Mouse (Mus musculus) small intestine, adult 2 months (tissue): ENCODE results near the gene Gabrb3. TPM values are rescaled to one million over a fixed set of nuclear protein-coding genes. Genes with fewer than 3 reads are reported as not detected.

Source experiments
- H3K27ac ChIP-seq: fragments of 200-500 bp; 2 replicates; pipeline ENCODE4 v1.5.1; 2012; ENCODE audit warnings: low read depth, low read length, control low read depth, inconsistent platforms; ENCODE audit not compliant: insufficient read depth
- H3K27me3 ChIP-seq: fragments of 200-500 bp; 2 replicates; pipeline ENCODE4 v1.6.1; 2012; ENCODE audit warnings: mild to moderate bottlenecking, moderate library complexity, low read length, inconsistent platforms; ENCODE audit not compliant: control insufficient read depth, insufficient read depth
- H3K36me3 ChIP-seq: fragments of 200-500 bp; 2 replicates; pipeline ENCODE4 v1.6.1; 2012; ENCODE audit warnings: mild to moderate bottlenecking, low read length, control low read depth, inconsistent platforms; ENCODE audit not compliant: control insufficient read depth, insufficient read depth
- H3K4me1 ChIP-seq: fragments of 200-500 bp; 2 replicates; pipeline ENCODE4 v1.6.1; 2012; ENCODE audit warnings: low read length, inconsistent platforms, mixed read lengths; ENCODE audit not compliant: control insufficient read depth, insufficient read depth, insufficient read length
- H3K4me3 ChIP-seq: fragments of 200-500 bp; 2 replicates; pipeline ENCODE4 v1.5.1; 2012; ENCODE audit warnings: low read depth, mild to moderate bottlenecking, control low read depth, inconsistent platforms, low read length, moderate library complexity
- CTCF ChIP-seq: fragments of 200-500 bp; IDR thresholded peaks from 2 replicates; pipeline ENCODE4 v1.5.1; 2012; ENCODE audit warnings: low read depth, mild to moderate bottlenecking, control low read depth, inconsistent platforms, low read length, moderate library complexity, mixed read lengths; ENCODE audit not compliant: insufficient replicate concordance, insufficient read length; ENCODE audit errors: extremely low read depth
- POLR2A ChIP-seq: fragments of 200-500 bp; IDR thresholded peaks from 2 replicates; pipeline ENCODE4 v1.6.1; 2012; ENCODE audit warnings: low read depth, mild to moderate bottlenecking, control low read depth, inconsistent platforms, low read length, moderate library complexity
- WGBS: fragments of 180-500 bp; shearing (Covaris S2); methylation state at CpG from one replicate; pipeline ENCODE4 v1.1.7; 2018; 5-methylcytosine and 5-hydroxymethylcytosine counted together
- polyA plus RNA-seq: library from polyadenylated mRNA; depleted of rRNA; stranded (reverse); fragments of >200 nt; gene quantifications from 2 replicates; pipeline ENCODE4 v1.2.3, GENCODE M21; 2012

Gabrb3 gene
- polyA plus RNA-seq, 1 experiment = 0.08 TPM

GRCm38 (mm10) chr7:57529954-57530353, 110.5 kb downstream of the Gabrb3 start:
- H3K27ac ChIP-seq = no peak overlapping the region
- TF ChIP-seq POLR2A (no peak), CTCF (no peak)
- no peaks in the 10 kb centered on the region for H3K36me3 ChIP-seq
- H3K4me1 ChIP-seq = no peaks in the 10 kb centered on the region
- H3K27me3 ChIP-seq = no peaks in the 10 kb centered on the region
- no peak overlapping the region for H3K4me3 ChIP-seq
- WGBS = 91% methylated on average over 8 of the region's 8 CpGs

DNA sequence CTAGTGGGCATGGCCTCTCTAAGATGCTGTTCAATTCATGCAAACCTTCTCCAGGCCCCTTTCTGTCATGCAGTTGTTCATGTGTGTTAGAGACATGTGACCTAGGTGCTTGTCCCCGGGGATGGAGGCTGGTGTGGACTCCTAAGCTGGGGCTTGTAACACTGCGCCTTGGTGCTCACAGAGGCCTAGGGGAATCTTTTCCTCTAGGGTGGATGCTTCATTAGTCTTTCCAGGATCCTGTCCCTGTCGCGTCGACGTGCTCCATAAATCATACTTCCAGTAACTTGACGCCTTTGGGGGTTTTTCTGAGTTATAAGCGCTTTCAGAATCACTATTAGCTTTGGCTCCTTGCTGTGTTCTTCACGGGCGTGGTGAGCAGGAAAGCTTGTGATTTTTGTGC, 113.2 kb downstream of the Gabrb3 start:
- no peaks in the 10 kb centered on the region for H3K27me3 ChIP-seq
- H3K4me3 ChIP-seq = no peak overlapping the region
- WGBS = 80% methylated on average over 10 of the region's 10 CpGs
- no peaks in the 10 kb centered on the region for H3K36me3 ChIP-seq
- H3K4me1 ChIP-seq = no peaks in the 10 kb centered on the region
- no peak overlapping the region for H3K27ac ChIP-seq
- no peak for TF ChIP-seq POLR2A
- no peak for TF ChIP-seq CTCF

DNA sequence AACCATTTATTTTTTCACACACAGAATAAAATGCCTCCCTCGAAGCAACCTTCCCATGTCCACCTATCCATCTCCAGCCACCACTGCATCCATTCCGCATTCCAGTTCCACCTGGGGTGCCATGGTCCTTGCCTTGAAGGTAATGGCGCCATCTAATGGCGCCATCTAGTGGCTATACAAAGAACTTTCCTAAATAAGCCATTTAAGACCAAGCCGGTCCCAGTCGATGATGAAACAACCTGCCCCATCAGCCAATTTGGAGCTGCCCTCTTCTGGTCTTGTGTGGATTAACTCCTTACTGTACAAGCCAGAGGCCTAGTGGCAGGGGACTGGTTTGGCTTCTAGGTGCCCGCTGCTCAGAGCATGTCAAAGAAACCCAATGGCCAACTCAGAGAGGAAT, 119.1 kb downstream of the Gabrb3 start:
- 25% methylated on average over 7 of the region's 7 CpGs for WGBS
- H3K4me1 ChIP-seq = no peaks in the 10 kb centered on the region
- no peak overlapping the region for H3K27ac ChIP-seq
- H3K36me3 ChIP-seq = no peaks in the 10 kb centered on the region
- no peak overlapping the region for H3K4me3 ChIP-seq
- peak; percentile 37; the same call in 1 of the 2 replicates for TF ChIP-seq CTCF
- TF ChIP-seq POLR2A = no peak
- no peaks in the 10 kb centered on the region for H3K27me3 ChIP-seq

DNA sequence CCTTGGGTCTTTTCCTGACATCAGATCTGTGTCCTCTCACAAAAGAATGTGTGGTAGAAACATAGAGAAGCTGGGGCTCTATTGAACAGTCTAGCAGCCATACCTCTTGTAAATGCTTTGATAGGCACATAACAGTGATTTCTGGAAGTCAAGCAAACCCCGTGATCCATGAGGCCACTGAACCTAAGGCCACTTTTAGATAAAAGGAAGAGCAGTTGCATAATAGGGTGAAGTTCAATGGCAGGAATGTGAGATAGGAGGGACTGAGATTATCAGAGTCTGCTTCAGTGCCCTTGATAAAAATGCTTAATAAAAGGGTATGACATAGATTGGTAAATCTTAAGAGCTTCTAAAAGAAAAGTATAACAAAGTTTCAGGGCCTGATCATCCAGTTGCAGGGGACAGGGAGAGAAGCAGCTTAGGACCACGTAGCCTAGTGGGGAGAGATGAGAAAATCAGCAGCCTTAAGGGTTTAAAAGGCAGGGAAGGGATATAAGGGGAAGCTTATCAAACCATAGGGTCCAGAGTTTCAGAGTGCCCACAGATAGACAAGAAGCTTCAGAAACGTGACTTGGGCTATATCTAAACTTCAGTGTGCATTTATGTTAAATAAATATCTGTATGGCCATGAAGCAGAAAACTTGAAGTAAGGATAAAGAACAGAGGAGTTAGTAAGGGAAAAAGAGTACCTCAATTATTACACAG, 141.4 kb downstream of the Gabrb3 start:
- H3K4me1 ChIP-seq = no peaks in the 10 kb centered on the region
- TF ChIP-seq POLR2A = no peak
- no peak for TF ChIP-seq CTCF
- 25% methylated on average over 3 of the region's 3 CpGs for WGBS
- no peaks in the 10 kb centered on the region for H3K27me3 ChIP-seq
- no peaks in the 10 kb centered on the region for H3K36me3 ChIP-seq
- H3K27ac ChIP-seq = no peak overlapping the region
- no peak overlapping the region for H3K4me3 ChIP-seq

DNA sequence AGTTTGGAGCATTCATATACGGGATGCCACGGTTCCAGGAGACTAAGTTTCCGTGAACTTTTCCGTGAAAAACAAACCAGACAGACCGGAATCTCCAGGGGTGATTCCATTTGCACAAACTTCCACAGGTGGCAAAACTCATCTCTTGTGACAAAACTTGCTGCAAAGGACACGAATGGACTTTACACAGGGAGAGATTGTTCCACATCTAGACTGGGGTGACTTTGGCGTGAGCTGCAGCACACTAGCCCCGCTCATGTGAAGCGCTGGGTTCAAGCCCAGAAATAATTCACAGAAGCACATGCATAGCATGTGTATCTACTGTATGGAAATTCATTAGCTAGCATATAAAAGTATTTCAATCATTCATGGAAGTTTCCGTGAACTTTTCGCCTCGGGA, 144.9 kb downstream of the Gabrb3 start:
- Histone ChIP-seq H3K27ac (no peak overlapping the region), H3K36me3 (no peaks in the 10 kb centered on the region), H3K27me3 (no peaks in the 10 kb centered on the region), H3K4me1 (no peaks in the 10 kb centered on the region), H3K4me3 (no peak overlapping the region)
- TF ChIP-seq POLR2A (no peak), CTCF (no peak)
- whole genome bisulfite sequencing = 88% methylated on average over 12 of the region's 12 CpGs

DNA sequence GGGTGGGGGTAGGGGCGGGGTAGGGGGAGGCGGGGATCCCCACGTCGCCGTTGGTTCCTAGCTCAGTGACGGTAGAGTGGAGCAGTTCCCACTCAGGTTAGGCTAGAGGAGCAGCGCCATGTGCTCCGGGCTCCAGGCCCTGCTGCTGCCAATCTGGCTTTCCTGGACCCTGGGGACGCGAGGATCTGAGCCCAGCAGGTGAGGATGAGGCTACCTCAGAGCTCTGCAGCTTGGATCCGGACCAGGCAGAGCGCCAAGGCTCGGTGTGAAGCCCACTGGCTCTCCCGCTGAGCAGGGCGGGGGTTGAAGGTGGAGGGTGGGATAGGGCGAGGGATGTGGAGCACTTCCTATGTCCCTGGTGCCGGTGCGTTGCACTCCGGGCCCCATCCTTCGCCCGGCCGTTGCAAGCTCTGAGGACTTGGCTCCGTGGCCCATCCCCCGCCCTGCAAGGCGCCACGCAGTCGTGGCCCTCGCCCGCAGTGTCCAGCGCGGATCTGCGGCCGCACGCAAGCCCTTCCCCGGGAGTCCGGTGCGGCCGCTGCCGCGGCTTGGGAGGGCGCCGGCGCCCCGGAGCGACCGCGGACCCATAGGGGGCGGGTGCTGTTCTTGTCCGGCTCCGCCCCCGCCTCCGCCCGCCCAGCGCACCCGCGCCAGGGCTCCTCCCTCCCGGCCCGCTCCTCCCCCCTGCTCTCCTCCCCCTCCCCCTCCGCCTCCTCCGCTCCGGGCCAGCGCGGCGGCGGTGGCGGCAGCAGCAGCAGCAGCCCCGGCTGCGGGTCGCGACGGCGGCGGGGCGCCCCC, 171.2 kb downstream of the Gabrb3 start:
- H3K27me3 ChIP-seq = peaks cover 9% of the 10 kb centered on the region
- TF ChIP-seq CTCF (no peak), POLR2A (no peak)
- H3K4me1 ChIP-seq = peaks cover 5% of the 10 kb centered on the region; the same call in 1 of the 2 replicates
- no peaks in the 10 kb centered on the region for H3K36me3 ChIP-seq
- peak overlapping the region; percentile 56 for H3K4me3 ChIP-seq
- no peak overlapping the region for H3K27ac ChIP-seq
- WGBS = 4% methylated on average over 65 of the region's 74 CpGs

DNA sequence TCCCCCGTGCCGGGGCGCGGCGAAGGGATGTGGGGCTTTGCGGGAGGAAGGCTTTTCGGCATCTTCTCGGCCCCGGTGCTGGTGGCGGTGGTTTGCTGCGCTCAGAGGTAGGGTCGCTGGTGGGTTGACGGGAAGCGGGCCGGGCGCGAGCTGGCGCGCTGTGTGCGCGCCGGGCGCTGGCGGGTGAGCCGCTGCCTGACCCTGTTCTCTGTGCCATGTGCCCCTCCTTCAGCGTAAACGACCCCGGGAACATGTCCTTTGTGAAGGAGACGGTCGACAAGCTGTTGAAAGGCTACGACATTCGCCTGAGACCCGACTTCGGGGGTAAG, 171.7 kb downstream of the Gabrb3 start:
- WGBS = 2% methylated on average over 31 of the region's 34 CpGs
- H3K4me3 ChIP-seq = peak overlapping the region; percentile 51
- no peaks in the 10 kb centered on the region for H3K36me3 ChIP-seq
- no peak for TF ChIP-seq POLR2A
- no peak for TF ChIP-seq CTCF
- peaks cover 5% of the 10 kb centered on the region; the same call in 1 of the 2 replicates for H3K4me1 ChIP-seq
- H3K27ac ChIP-seq = no peak overlapping the region
- peaks cover 9% of the 10 kb centered on the region for H3K27me3 ChIP-seq
